Mouse (Mus musculus): Measurements from ENCODE around the gene Slc6a11. TPM values are rescaled to one million over a fixed set of nuclear protein-coding genes. Genes with fewer than 3 reads are reported as not detected.

The Slc6a11 gene
- polyA plus RNA-seq, 1 experiment from 2014 or later = not detected

DNA sequence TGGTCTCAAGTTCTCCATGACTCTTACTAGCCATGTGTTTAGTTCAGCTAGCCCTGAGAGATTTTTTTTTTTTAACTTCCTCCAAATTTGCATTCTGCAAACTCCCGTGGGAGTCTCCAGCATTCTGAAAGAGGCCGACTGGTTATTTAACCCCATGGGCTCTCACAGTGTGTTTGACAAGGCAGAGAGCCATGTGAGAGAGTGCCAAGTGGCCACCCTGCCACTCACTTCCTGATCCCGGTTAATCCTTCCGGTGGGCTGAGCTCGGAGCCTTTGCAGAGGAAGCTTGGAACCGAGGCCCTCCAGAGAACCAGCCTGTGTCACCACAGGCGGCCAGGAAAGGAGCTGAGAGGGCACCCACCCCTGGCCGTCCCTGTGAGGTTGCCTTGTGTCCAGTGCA is 162.5 kb downstream of the Slc6a11 start:
- H3K27ac ChIP-seq (ENCODE audit: low read depth, low read length) = no peak overlapping the region
- no peak for ATAC-seq (replicated peaks; ENCODE audit: low FRiP score)
- no peak for DNase-seq (ENCODE audit: low spot score)
- no peaks in the 10 kb centered on the region for H3K36me3 ChIP-seq (ENCODE audit: control insufficient read depth, insufficient read depth, low read length)
- H3K27me3 ChIP-seq (replicated peaks; ENCODE audit: control insufficient read depth, insufficient read depth, low read length) = 0 out of 2 replicates have a peak, but pooled peaks cover 6% of the 10 kb centered on the region
- H3K4me2 ChIP-seq = no peak overlapping the region
- H3K9me3 ChIP-seq (ENCODE audit: control insufficient read depth, low read length) = no peaks in the 10 kb centered on the region
- H3K4me1 ChIP-seq (replicated peaks; ENCODE audit: control insufficient read depth, insufficient read depth, low read length) = no peaks in the 10 kb centered on the region
- no peak overlapping the region for H3K9ac ChIP-seq (ENCODE audit: low read depth, low read length)
- no peak overlapping the region for H3K4me3 ChIP-seq (ENCODE audit: low read depth, low read length)
- WGBS = 21% methylated on average over 8 of the region's 8 CpGs

DNA sequence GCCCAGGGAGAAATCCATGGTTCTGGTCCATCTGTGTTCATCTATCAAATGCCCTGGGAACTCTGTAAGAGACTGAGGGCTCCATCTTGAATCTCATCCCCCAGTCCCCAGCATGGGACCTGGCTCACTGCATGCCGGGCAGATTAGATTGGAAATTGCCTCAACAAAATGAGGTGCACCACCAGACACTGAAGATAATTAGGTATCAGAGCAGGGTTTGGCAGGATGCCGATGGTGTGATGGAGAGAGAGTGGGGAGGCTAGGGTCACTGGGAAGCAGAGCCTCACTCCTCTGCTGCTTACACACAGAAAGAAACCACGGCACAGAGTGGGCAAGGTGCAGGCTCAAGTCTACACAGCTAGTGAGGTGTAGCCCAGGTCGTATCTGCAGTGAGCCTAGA is 164.0 kb downstream of the Slc6a11 start:
- no peaks in the 10 kb centered on the region for H3K4me1 ChIP-seq (replicated peaks; ENCODE audit: control insufficient read depth, insufficient read depth, low read length)
- WGBS = 75% methylated on average over 4 of the region's 4 CpGs
- no peak for ATAC-seq (replicated peaks; ENCODE audit: low FRiP score)

DNA sequence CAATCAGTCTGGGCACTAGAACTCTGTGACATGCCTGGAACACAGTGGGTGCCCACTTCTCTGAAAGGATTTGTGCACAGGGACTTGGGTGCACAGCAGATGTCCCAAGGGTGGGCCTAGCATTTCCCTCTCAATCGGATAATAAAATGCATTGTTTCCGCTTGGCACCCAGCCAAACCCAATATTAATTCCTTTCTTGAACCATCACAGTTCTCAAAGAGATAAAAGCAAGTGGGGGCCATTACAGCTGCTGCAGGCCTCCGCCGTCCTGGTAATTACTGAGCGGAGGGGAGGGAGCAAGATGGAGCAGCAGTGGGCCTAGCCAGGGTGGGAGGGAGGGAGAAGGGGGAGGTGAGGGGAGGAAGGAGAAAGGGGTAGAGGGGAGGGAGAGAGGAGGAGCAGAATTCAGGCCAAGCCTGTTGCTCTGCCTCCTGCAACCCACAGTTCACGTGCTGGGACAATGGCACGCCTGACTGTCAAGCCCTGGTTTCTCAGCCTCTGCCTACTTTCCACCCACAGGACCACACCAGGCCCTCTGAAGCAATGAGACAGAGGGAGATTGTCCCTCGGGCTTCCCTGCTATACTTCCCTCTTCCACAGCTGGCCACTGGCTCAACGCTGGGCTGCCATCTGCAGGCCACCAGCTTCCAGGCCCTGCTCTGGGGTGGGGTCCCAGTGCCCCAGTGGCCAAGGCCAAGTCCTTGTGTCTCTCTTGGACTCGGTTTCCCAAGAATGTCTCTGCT is 166.4 kb downstream of the Slc6a11 start:
- WGBS = 58% methylated on average over 10 of the region's 10 CpGs
- Histone ChIP-seq H3K27me3 (replicated peaks; ENCODE audit: control insufficient read depth, insufficient read depth, low read length) (no peaks in the 10 kb centered on the region), H3K9me3 (ENCODE audit: control insufficient read depth, low read length) (no peaks in the 10 kb centered on the region), H3K4me3 (ENCODE audit: low read depth, low read length) (no peak overlapping the region), H3K9ac (ENCODE audit: low read depth, low read length) (no peak overlapping the region), H3K4me1 (replicated peaks; ENCODE audit: control insufficient read depth, insufficient read depth, low read length) (no peaks in the 10 kb centered on the region), H3K27ac (ENCODE audit: low read depth, low read length) (no peak overlapping the region), H3K4me2 (no peak overlapping the region), H3K36me3 (ENCODE audit: control insufficient read depth, insufficient read depth, low read length) (no peaks in the 10 kb centered on the region)
- ATAC-seq (replicated peaks; ENCODE audit: low FRiP score) (no peak), DNase-seq (ENCODE audit: low spot score) (no peak)

More for the DNA sequence above, 164.0 kb downstream of the Slc6a11 start:
- H3K4me3 ChIP-seq (ENCODE audit: low read depth, low read length) = no peak overlapping the region
- no peak overlapping the region for H3K9ac ChIP-seq (ENCODE audit: low read depth, low read length)
- H3K27me3 ChIP-seq (replicated peaks; ENCODE audit: control insufficient read depth, insufficient read depth, low read length) = 0 out of 2 replicates have a peak, but pooled peaks cover 6% of the 10 kb centered on the region
- H3K36me3 ChIP-seq (ENCODE audit: control insufficient read depth, insufficient read depth, low read length) = no peaks in the 10 kb centered on the region
- no peak for DNase-seq (ENCODE audit: low spot score)
- H3K4me2 ChIP-seq = no peak overlapping the region
- H3K9me3 ChIP-seq (ENCODE audit: control insufficient read depth, low read length) = no peaks in the 10 kb centered on the region
- H3K27ac ChIP-seq (ENCODE audit: low read depth, low read length) = no peak overlapping the region

Other genes starting within 250 kb of the Slc6a11 start
- 0.58 and 0.62 TPM in 2 replicates for gene Atp2b2, start 88.6 kb upstream of the Slc6a11 start, polyA plus RNA-seq (2014; fragmentation: Nextera tagmentation; extraction: Ambion mirVana)
- gene Slc6a1, start 151.4 kb downstream of the Slc6a11 start, polyA plus RNA-seq (2014; fragmentation: Nextera tagmentation; extraction: Ambion mirVana) = 0.05 and 0.08 TPM in 2 replicates

Measured in liver, embryonic 11.5 days (tissue).